Mouse (Mus musculus) left cerebral cortex, postnatal 14 days (tissue): ENCODE results near the gene Grk5. TPM values are rescaled to one million over a fixed set of nuclear protein-coding genes. Genes with fewer than 3 reads are reported as not detected.
A peak's percentile ranks its signal among the peaks of the same experiment; 100 is the strongest.

Experiments used
- DNase-seq, 2 experiments: peaks; one replicate each; pipeline ENCODE4 v3.0.0; 2021 to 2022; ENCODE audit warnings: low spot score in 2 of 2, mixed read lengths in 1 of 2
- intact Hi-C: fragments of 180-260 bp; cut with DNase I; formaldehyde crosslinking; loops from one replicate; pipeline ENCODE4 v1.15.1; 2025
- total RNA-seq, 2 experiments: library from RNA; stranded (reverse); gene quantifications; 2 replicates each; pipeline ENCODE4 v1.2.3; 2021

Gene Grk5
- total RNA-seq, 2 experiments from 2014 or later: 14.6 to 17.0 TPM

- intact Hi-C loops: no loop called here
Observed at GRCm38 (mm10) chr19:61039151-61039550, 149.6 kb downstream of the Grk5 start.

GRCm38 (mm10) chr19:61048646-61049045 is 159.1 kb downstream of the Grk5 start:
- peak in 1 of 2 experiments; percentile 9 for DNase-seq
- intact Hi-C loops: no loop called here

More at GRCm38 (mm10) chr19:61039151-61039550, 149.6 kb downstream of the Grk5 start:
- no peak for DNase-seq

- DNase-seq: no peak
- intact Hi-C loops: no loop called here
Observed at GRCm38 (mm10) chr19:61049413-61049812, 159.9 kb downstream of the Grk5 start.

- DNase-seq: no peak
- intact Hi-C loops: no loop called here
Observed at GRCm38 (mm10) chr19:61051151-61051550, 161.6 kb downstream of the Grk5 start.

GRCm38 (mm10) chr19:61052008-61052407 is 162.5 kb downstream of the Grk5 start:
- intact Hi-C loops: no loop called here
- DNase-seq: no peak

GRCm38 (mm10) chr19:61052786-61053185 is 163.2 kb downstream of the Grk5 start:
- intact Hi-C loops: no loop called here
- DNase-seq: no peak

GRCm38 (mm10) chr19:61056783-61057410 is 167.3 kb downstream of the Grk5 start:
- DNase-seq: no peak
- intact Hi-C loops: no loop called here

GRCm38 (mm10) chr19:61057581-61057980 is 168.0 kb downstream of the Grk5 start:
- intact Hi-C loops: no loop called here
- no peak for DNase-seq

- DNase-seq: no peak
- intact Hi-C loops: no loop called here
Observed at GRCm38 (mm10) chr19:61064386-61064785, 174.8 kb downstream of the Grk5 start.

GRCm38 (mm10) chr19:61065011-61065410 is 175.5 kb downstream of the Grk5 start:
- intact Hi-C loops: no loop called here
- no peak for DNase-seq

- intact Hi-C loops: no loop called here
- no peak for DNase-seq
Observed at GRCm38 (mm10) chr19:61078622-61079021, 189.1 kb downstream of the Grk5 start.

- no peak for DNase-seq
Observed at GRCm38 (mm10) chr19:61080251-61080749, 190.8 kb downstream of the Grk5 start.

GRCm38 (mm10) chr19:61083006-61083405 is 193.5 kb downstream of the Grk5 start:
- DNase-seq: no peak
- intact Hi-C loops: no loop called here

More at GRCm38 (mm10) chr19:61080251-61080749, 190.8 kb downstream of the Grk5 start:
- intact Hi-C loops: no loop called here

- intact Hi-C loops: loop anchor here (1.0 kb wide), 2 partner anchors 196 to 201 kb away; no protein-coding TSS in a partner anchor
Observed at GRCm38 (mm10) chr19:61084149-61084940, 194.8 kb downstream of the Grk5 start.

GRCm38 (mm10) chr19:61085217-61085616 is 195.7 kb downstream of the Grk5 start:
- DNase-seq: no peak
- intact Hi-C loops: no loop called here

More at GRCm38 (mm10) chr19:61084149-61084940, 194.8 kb downstream of the Grk5 start:
- peak; percentile 96 for DNase-seq

GRCm38 (mm10) chr19:61087781-61088180 is 198.2 kb downstream of the Grk5 start:
- intact Hi-C loops: no loop called here
- DNase-seq: no peak

GRCm38 (mm10) chr19:61089001-61089400 is 199.5 kb downstream of the Grk5 start:
- no peak for DNase-seq
- intact Hi-C loops: no loop called here

GRCm38 (mm10) chr19:61090541-61090940 is 201.0 kb downstream of the Grk5 start:
- no peak for DNase-seq
- intact Hi-C loops: no loop called here

- intact Hi-C loops: no loop called here
- no peak for DNase-seq
Observed at GRCm38 (mm10) chr19:61096776-61097175, 207.2 kb downstream of the Grk5 start.

- DNase-seq: peak; percentile 28 to 44
- intact Hi-C loops: no loop called here
Observed at GRCm38 (mm10) chr19:61097764-61098163, 208.2 kb downstream of the Grk5 start.
